Mouse (Mus musculus) liver, postnatal 0 days (tissue): ENCODE measurements at regions not wholly inside any gene's neighbourhood (a gene's known extent, or its start where the extent isn't known, plus 50 kb on each side); places are given as distances from the start of the nearest gene placed in this dataset.

Experiments
- ATAC-seq: fragments of 200-750 bp; cut with Nextera tagmentation; 2 replicates; pipeline ENCODE4 v1.8.0; 2017; ENCODE audit warnings: mild to moderate bottlenecking, moderate library complexity
- DNase-seq: peaks from one replicate; pipeline ENCODE4 v3.0.0-alpha.2; 2016
- H3K27ac ChIP-seq: fragments of 300-500 bp; sonication (generic); 2 replicates; pipeline ENCODE4 v1.5.1; 2014; ENCODE audit warnings: antibody characterized with exemption, moderate library complexity, mild to moderate bottlenecking, low read depth
- H3K27me3 ChIP-seq: fragments of 300-500 bp; sonication (generic); 2 replicates; pipeline ENCODE4 v1.6.1; 2014; ENCODE audit warnings: low read length, control low read depth, mixed read lengths; ENCODE audit not compliant: insufficient read depth
- H3K36me3 ChIP-seq: fragments of 300-500 bp; sonication (generic); replicated peaks from 2 replicates; pipeline ENCODE4 v1.6.1; 2014; ENCODE audit warnings: mild to moderate bottlenecking, control low read depth, low read length, moderate library complexity, mixed read lengths; ENCODE audit not compliant: insufficient read depth
- H3K4me1 ChIP-seq: fragments of 300-500 bp; sonication (generic); 2 replicates; pipeline ENCODE4 v1.6.1; 2014; ENCODE audit warnings: antibody characterized with exemption, mild to moderate bottlenecking, control low read depth; ENCODE audit not compliant: insufficient read depth
- H3K4me2 ChIP-seq: fragments of 300-500 bp; sonication (generic); 2 replicates; pipeline ENCODE4 v1.6.1; 2014; ENCODE audit warnings: low read depth, mild to moderate bottlenecking, low read length, moderate library complexity, mixed read lengths
- H3K4me3 ChIP-seq: fragments of 300-500 bp; sonication (generic); 2 replicates; pipeline ENCODE4 v1.5.1; 2014; ENCODE audit warnings: low read depth, low read length
- H3K9ac ChIP-seq: fragments of 300-500 bp; sonication (generic); replicated peaks from 2 replicates; pipeline ENCODE4 v1.6.1; 2014; ENCODE audit warnings: mild to moderate bottlenecking, moderate library complexity
- H3K9me3 ChIP-seq: fragments of 300-500 bp; sonication (generic); 2 replicates; pipeline ENCODE4 v1.6.1; 2016; ENCODE audit warnings: mild to moderate bottlenecking, control low read depth, low read length, mixed read lengths
- CTCF ChIP-seq: sonication (generic); IDR thresholded peaks from 2 replicates; pipeline ENCODE4 v1.5.1; 2016; ENCODE audit warnings: antibody characterized with exemption, low read depth
- EP300 ChIP-seq: IDR thresholded peaks from 2 replicates; pipeline ENCODE4 v1.6.1; 2016; ENCODE audit warnings: antibody characterized with exemption, low read depth, mild to moderate bottlenecking
- WGBS: fragments of 180-500 bp; shearing (Covaris S2); extraction: QIAGEN DNeasy Blood & Tissue Kit; methylation state at CpG from one replicate; pipeline ENCODE4 v1.1.7; 2014; ENCODE audit not compliant: insufficient replicate concordance; 5-methylcytosine and 5-hydroxymethylcytosine counted together

GRCm38 (mm10) chr6:31211091-31211490 lies 187.4 kb upstream of the Mkln1 start:
- no peak for DNase-seq
- TF ChIP-seq EP300: no peak
- TF ChIP-seq CTCF: no peak
- 69% methylated on average over 4 of the region's 4 CpGs for WGBS
- H3K4me2 ChIP-seq: no peak overlapping the region
- H3K4me1 ChIP-seq: peaks cover under 1% of the 10 kb centered on the region; the same call in 1 of the 2 replicates
- no peak overlapping the region for H3K4me3 ChIP-seq
- no peaks in the 10 kb centered on the region for H3K36me3 ChIP-seq
- H3K9ac ChIP-seq: no peak overlapping the region
- H3K27me3 ChIP-seq: 0 out of 2 replicates have a peak, but pooled peaks cover 7% of the 10 kb centered on the region
- H3K27ac ChIP-seq: no peak overlapping the region
- ATAC-seq: no peak
- H3K9me3 ChIP-seq: no peaks in the 10 kb centered on the region

GRCm38 (mm10) chr6:31211616-31212015 lies 186.9 kb upstream of the Mkln1 start:
- 75% methylated on average over 5 of the region's 5 CpGs for WGBS
- ATAC-seq: no peak

GRCm38 (mm10) chr6:31212080-31212479 lies 186.5 kb upstream of the Mkln1 start:
- Histone ChIP-seq H3K4me1 (peaks cover 11% of the 10 kb centered on the region), H3K36me3 (no peaks in the 10 kb centered on the region), H3K9ac (no peak overlapping the region), H3K4me2 (no peak overlapping the region), H3K27ac (no peak overlapping the region), H3K4me3 (no peak overlapping the region), H3K9me3 (no peaks in the 10 kb centered on the region), H3K27me3 (peaks cover 16% of the 10 kb centered on the region)
- TF ChIP-seq CTCF (no peak), EP300 (no peak)
- no peak for ATAC-seq
- DNase-seq: no peak
- 80% methylated on average over 7 of the region's 7 CpGs for WGBS

More at GRCm38 (mm10) chr6:31211616-31212015, 186.9 kb upstream of the Mkln1 start:
- peaks cover 11% of the 10 kb centered on the region for H3K27me3 ChIP-seq
- H3K36me3 ChIP-seq: no peaks in the 10 kb centered on the region
- H3K4me1 ChIP-seq: peaks cover 6% of the 10 kb centered on the region
- TF ChIP-seq EP300: no peak
- DNase-seq: no peak
- H3K4me2 ChIP-seq: no peak overlapping the region
- H3K9ac ChIP-seq: no peak overlapping the region
- no peak overlapping the region for H3K4me3 ChIP-seq
- no peaks in the 10 kb centered on the region for H3K9me3 ChIP-seq
- no peak overlapping the region for H3K27ac ChIP-seq

DNA sequence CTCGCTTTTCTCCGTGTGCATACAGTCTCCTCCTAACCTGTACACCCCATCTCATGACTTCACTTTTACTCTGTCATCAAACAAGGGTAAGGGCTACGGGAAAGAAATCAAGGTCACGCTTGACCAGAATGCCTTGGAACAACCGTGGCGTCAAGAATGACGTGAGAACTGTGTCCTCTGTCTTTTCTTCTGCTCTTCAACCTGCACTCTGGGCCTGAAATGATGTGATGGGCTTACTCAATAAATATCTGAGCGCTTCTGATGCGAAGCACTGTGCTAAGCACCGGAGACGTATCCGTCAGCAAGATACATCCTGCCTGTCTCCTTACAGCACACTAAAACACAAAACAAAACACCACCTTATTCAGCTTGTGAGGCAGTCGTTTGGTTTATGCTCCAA lies 185.8 kb upstream of the Mkln1 start:
- TF ChIP-seq CTCF (no peak), EP300 (no peak)
- ATAC-seq: no peak
- Histone ChIP-seq H3K4me1 (peaks cover 14% of the 10 kb centered on the region), H3K36me3 (no peaks in the 10 kb centered on the region), H3K4me3 (no peak overlapping the region), H3K27ac (no peak overlapping the region), H3K9ac (no peak overlapping the region), H3K27me3 (peaks cover 22% of the 10 kb centered on the region), H3K4me2 (no peak overlapping the region), H3K9me3 (no peaks in the 10 kb centered on the region)
- no peak for DNase-seq
- WGBS: 84% methylated on average over 13 of the region's 13 CpGs

GRCm38 (mm10) chr6:31213161-31213560 lies 185.4 kb upstream of the Mkln1 start:
- Histone ChIP-seq H3K9me3 (no peaks in the 10 kb centered on the region), H3K4me2 (no peak overlapping the region), H3K4me3 (no peak overlapping the region), H3K27me3 (peaks cover 27% of the 10 kb centered on the region), H3K4me1 (peaks cover 17% of the 10 kb centered on the region), H3K36me3 (no peaks in the 10 kb centered on the region), H3K9ac (no peak overlapping the region), H3K27ac (no peak overlapping the region)
- TF ChIP-seq EP300 (no peak), CTCF (no peak)
- DNase-seq (no peak), ATAC-seq (no peak)
- 61% methylated on average over 4 of the region's 4 CpGs for WGBS

DNA sequence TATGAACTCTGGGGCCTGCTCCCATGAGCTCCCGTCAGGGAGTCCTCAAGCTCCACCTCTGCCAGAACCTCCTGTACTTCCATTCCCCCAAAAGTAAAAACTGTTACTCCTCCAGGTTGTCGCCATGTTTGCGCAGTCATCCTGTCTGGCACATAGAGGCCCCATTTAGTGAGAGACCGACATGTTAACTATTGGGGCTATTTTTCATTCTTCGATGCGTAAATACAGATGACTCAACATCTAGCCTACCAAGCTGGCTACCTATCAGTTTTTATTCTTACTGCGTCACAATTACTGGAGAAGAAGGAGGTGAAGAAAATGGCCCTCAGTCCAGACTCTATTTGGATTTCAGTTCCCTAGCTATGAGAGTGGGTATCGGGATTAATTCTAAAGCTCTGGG lies 182.9 kb upstream of the Mkln1 start:
- Histone ChIP-seq H3K4me3 (peak overlapping the region; percentile 60), H3K36me3 (no peaks in the 10 kb centered on the region), H3K4me2 (peak overlapping the region; percentile 95), H3K9me3 (no peaks in the 10 kb centered on the region), H3K4me1 (peaks cover 28% of the 10 kb centered on the region), H3K27me3 (peaks cover 51% of the 10 kb centered on the region), H3K9ac (no peak overlapping the region), H3K27ac (no peak overlapping the region)
- no peak for ATAC-seq
- TF ChIP-seq EP300 (no peak), CTCF (no peak)
- DNase-seq: no peak
- WGBS: 74% methylated on average over 8 of the region's 8 CpGs
